Mouse (Mus musculus) adipose tissue, adult 10 weeks (tissue): ENCODE measurements around the gene Bmp5. TPM values are rescaled to one million over a fixed set of nuclear protein-coding genes. Genes with fewer than 3 reads are reported as not detected.

Source experiments
- polyA plus RNA-seq: library from polyadenylated mRNA; stranded (reverse); fragments of 350-450 nt; fragmentation: Illumina TruSeq; extraction: RNeasy Lipid Tissue Mini Kit (QIAGEN cat#74804); gene quantifications from one replicate; pipeline ENCODE4 v1.2.3, GENCODE M21; 2014; ENCODE audit warnings: low read depth, low replicate concordance

The Bmp5 gene
- polyA plus RNA-seq: 0.51 TPM

GRCm38 (mm10) chr9:75775129-75775845 lies at the start of gene Bmp5:
Gene Bmp5, plus strand, starts transcription at chr9:75775364.

Other genes starting within 250 kb of the Bmp5 start
- gene Tmod3, start 215.7 kb upstream of the Bmp5 start, polyA plus RNA-seq: 45.1 TPM
- gene Tmod2, start 164.0 kb upstream of the Bmp5 start, polyA plus RNA-seq: 2.7 TPM
- gene Lysmd2, start 149.6 kb upstream of the Bmp5 start, polyA plus RNA-seq: 9.9 TPM
- 2.2 TPM for gene Scg3, start 91.3 kb upstream of the Bmp5 start, polyA plus RNA-seq
- not detected for gene Hmgcll1, start 239.5 kb downstream of the Bmp5 start, polyA plus RNA-seq